Mouse (Mus musculus) brain, embryonic 14.5 days (tissue): ENCODE data around the gene Sema4c. TPM values are rescaled to one million over a fixed set of nuclear protein-coding genes. Genes with fewer than 3 reads are reported as not detected.
A peak's percentile ranks its signal among the peaks of the same experiment; 100 is the strongest.

Experiments
- DNase-seq: peaks from one replicate; pipeline ENCODE4 v3.0.0-alpha.2; 2011; ENCODE audit warnings: low read depth
- CTCF ChIP-seq: fragments of 200-500 bp; IDR thresholded peaks from 2 replicates; pipeline ENCODE4 v1.5.1; 2012; ENCODE audit warnings: inconsistent platforms, mild to moderate bottlenecking, moderate library complexity, borderline replicate concordance; ENCODE audit not compliant: insufficient read depth, insufficient read length; ENCODE audit errors: extremely low read depth
- POLR2A ChIP-seq: fragments of 200-500 bp; IDR thresholded peaks from 2 replicates; pipeline ENCODE4 v1.6.1; 2012; ENCODE audit warnings: mild to moderate bottlenecking, inconsistent platforms, borderline replicate concordance; ENCODE audit not compliant: poor library complexity, insufficient read depth, insufficient read length, severe bottlenecking; ENCODE audit errors: extremely low read depth
- polyA plus RNA-seq: library from polyadenylated mRNA; depleted of rRNA; stranded (reverse); fragments of >200 nt; gene quantifications from 2 replicates; pipeline ENCODE4 v1.2.3, GENCODE M21; 2012; rRNA removed

The Sema4c gene
- polyA plus RNA-seq, 1 experiment, result 66.1 TPM

DNA sequence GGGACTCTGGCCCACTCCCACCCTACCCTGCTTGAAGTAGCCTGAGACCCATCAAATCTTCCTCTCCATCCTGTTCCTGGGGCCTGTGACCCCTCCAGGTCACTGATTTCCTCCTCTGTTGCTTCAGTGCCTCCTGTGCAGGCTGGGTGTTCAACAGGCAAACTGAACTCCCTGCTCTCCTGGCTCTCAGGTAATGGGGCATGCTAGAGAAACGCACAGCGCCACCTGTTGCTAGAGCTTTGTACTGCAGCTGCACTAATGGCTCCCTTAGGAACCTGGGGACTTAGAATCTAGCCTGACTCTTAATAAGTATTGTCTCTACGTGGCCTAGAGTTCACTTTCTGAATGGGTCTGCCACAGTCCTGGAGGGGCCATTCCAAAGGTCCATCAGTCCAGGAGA, 56.9 kb downstream of the Sema4c start:
- peak; percentile 89 for TF ChIP-seq CTCF
- no peak for TF ChIP-seq POLR2A
- DNase-seq, result peak; percentile 81

Other genes with a start within 250 kb of the Sema4c start
- 65.6 and 73.9 TPM in 2 replicates for gene Kansl3, start 189.2 kb downstream of the Sema4c start, polyA plus RNA-seq
- gene Fer1l5, start 186.1 kb downstream of the Sema4c start, polyA plus RNA-seq, result 0.03 and 0.07 TPM in 2 replicates
- 46.8 and 52.8 TPM in 2 replicates for gene Lman2l, start 113.1 kb downstream of the Sema4c start, polyA plus RNA-seq
- 4.5 and 5.4 TPM in 2 replicates for gene Cnnm4, start 86.7 kb downstream of the Sema4c start, polyA plus RNA-seq
- 33.6 TPM in 2 replicates for gene Cnnm3, start 46.5 kb downstream of the Sema4c start, polyA plus RNA-seq
- 18.1 and 19.8 TPM in 2 replicates for gene Ankrd23, start 21.5 kb downstream of the Sema4c start, polyA plus RNA-seq
- gene Gm42417, start 18.9 kb downstream of the Sema4c start, polyA plus RNA-seq, result 0.07 and 0.08 TPM in 2 replicates
- gene Ankrd39, start 10.9 kb downstream of the Sema4c start, polyA plus RNA-seq, result 20.7 and 24.1 TPM in 2 replicates
- 0.22 and 0.32 TPM in 2 replicates for gene Fam178b, start 124.8 kb upstream of the Sema4c start, polyA plus RNA-seq
- gene Cox5b, start 133.1 kb upstream of the Sema4c start, polyA plus RNA-seq, result 318 and 374 TPM in 2 replicates
- 0.11 and 0.12 TPM in 2 replicates for gene 4933424G06Rik, start 151.8 kb upstream of the Sema4c start, polyA plus RNA-seq
- 208 and 288 TPM in 2 replicates for gene Actr1b, start 156.1 kb upstream of the Sema4c start, polyA plus RNA-seq
- 1.5 and 1.8 TPM in 2 replicates for gene Zap70, start 203.4 kb upstream of the Sema4c start, polyA plus RNA-seq